Mouse (Mus musculus) neutrophil, adult 5-6 weeks (primary cell): ENCODE measurements around the gene Anp32b. TPM values are rescaled to one million over a fixed set of nuclear protein-coding genes. Genes with fewer than 3 reads are reported as not detected.
A peak's percentile ranks its signal among the peaks of the same experiment; 100 is the strongest.

ENCODE experiments used
- ATAC-seq: fragments of 151-379, 151-347 bp; 2 replicates; pipeline ENCODE4 v1.8.0; 2017; ENCODE audit warnings: mild to moderate bottlenecking, moderate TSS enrichment; ENCODE audit not compliant: insufficient number of reproducible peaks, poor library complexity, low FRiP score, severe bottlenecking; ENCODE audit errors: extremely low read depth
- total RNA-seq: library from RNA; stranded (forward); fragments of 200-1000 nt; gene quantifications from 2 replicates; pipeline ENCODE4 v1.2.3, GENCODE M21; 2017

Anp32b gene
- total RNA-seq, 1 experiment from 2014 or later, result 43.2 TPM

DNA sequence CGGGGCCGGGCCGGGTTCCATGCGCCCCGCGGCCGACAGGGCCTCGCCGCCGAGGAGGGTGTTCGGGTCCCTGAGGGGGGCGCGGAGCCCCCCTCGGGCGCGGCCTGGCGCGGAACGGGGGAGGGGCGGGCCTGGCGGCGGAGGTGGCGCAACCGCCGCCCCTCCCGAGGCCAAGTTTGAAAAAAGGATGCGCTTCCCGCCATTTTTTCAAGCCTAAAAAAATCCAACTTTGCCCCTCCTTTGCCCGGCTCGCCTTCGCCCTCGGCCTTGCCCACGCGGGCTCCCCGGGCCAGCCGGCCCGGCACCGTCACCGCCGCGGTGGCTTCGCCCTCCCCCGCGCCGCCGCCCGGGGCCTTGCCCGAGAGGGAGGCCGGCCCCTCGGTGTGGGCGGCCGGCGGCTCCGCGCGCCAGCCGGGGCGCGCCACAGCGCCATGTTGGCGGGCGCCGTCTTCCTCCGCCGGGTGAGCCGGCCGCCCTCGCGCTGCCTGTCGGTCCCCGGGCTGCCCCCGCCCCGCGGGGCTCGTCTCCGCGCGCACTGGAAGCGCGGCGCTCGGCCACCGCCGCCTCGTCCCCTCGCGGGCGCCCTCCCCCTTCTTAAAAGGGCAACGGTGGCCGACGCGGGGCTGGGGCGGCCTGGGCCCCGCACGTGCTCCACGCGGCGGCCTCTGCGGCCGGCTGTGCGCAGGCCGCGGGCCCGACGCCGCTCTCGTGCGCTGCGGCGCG is 1.2 kb downstream of the Anp32b start:
- no peak for ATAC-seq

DNA sequence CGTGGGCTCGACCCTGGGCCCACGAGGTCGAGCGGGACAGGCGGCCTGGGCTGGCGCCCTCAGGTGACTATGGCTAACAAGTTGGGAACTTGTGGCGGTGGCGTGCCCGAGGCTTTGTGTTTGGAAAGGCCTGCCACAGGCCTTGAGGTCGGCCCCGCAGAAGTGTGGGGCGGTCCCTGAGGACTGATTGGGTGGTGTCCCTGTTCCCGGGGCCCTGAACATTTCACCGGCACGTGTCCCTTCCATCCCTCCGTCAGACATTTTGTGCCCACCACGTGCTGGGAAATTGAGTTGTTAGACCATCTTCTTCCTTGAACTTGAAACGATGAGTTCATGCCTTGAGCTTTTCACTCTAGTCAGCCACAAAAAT is 1.8 kb downstream of the Anp32b start:
- no peak for ATAC-seq

DNA sequence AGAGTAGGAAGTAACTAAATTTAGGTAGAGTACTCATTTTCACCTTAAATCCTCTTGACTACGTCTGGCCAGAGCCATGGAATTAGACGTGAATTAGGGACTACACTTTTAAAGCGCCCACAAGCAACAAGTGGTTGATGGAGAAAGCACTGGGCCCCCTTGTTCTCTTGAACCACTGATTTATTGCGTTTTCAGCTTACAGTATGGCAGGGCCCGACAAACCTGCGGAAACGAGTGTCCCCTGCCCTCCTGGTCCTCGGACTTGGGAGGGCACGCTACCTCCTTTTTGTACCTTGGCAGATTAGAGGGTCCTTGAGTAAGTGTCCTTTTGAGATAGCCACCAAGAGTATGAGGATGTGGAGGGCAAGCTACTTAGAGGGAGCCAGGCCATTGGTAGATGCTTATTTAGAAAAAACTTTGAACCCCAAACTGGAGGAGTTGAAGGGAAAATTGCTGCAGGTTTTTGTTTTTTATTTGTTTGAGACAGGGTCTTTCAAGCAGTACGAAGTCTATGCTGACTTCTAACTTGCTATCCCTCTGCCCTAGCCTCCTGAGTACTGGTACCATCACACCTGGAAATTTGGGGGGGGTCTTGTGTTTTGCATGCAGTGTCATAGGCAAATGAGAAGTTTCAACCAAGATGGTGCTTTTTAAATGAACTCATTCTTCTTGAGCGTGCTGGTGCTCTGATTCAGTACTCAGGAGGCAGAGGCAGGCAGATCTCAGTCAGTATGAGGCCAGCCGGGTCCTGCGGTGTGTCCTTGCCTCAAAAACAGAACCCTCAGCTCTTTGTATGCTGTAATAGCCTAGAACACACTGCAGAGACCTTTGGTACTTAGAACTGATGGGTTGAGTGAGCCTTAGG is 2.4 kb downstream of the Anp32b start:
- no peak for ATAC-seq

DNA sequence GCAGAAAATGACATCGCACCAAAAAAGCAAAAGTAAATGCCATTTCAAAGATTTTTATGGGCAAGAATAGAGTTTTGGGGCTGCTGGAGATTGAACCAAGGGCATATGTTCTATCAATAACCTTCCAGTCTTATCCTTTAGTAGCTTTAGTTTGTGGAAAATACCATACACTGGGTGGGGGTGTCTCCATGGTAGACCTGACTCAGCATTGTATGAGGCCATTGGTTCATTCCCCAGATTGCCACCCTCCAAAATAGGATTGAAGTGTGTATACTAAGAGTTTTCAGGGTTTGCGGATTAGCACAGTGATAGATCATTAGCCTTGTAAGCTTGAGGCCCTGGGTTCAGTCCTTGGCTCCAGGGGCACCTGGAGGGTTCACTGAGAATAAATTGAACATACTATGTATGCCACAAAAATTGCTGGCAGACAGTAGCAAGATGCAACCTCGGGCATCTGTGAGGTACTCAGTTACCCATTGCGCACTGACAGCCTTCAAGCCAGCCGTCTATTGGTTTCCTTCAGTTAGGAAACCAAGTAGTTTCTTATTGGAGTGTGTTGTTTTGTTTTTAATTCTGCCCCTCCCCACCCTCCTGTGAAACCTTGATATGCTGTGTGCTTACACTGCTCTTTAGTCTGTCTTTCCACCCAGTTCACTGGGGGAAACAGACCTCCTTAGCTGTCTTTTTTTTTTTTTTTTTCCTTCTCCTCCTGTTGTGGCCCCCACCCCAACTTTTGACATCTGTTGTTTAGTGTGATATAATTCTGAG is 3.6 kb downstream of the Anp32b start:
- no peak for ATAC-seq

DNA sequence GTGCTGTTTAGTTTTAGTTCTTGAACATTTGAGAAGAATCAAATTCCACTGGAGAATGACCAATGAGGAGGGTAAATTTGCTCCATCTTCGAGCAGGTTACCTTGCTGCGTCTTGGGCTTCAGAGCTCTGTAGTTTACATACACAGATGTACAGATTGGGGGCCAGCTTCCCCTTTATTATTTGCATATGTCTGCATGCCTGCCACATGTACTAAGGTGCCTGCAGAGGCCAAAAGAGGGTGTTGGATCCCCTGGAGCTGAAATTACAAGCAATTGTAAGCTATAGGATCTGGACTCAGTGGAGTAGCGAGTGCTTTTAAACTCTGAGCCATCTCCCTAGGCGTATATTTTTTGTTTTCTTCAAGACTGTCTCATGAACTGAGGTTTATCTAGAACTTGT is 6.1 kb downstream of the Anp32b start:
- peak; percentile 44; the same call in 1 of the 2 replicates for ATAC-seq

DNA sequence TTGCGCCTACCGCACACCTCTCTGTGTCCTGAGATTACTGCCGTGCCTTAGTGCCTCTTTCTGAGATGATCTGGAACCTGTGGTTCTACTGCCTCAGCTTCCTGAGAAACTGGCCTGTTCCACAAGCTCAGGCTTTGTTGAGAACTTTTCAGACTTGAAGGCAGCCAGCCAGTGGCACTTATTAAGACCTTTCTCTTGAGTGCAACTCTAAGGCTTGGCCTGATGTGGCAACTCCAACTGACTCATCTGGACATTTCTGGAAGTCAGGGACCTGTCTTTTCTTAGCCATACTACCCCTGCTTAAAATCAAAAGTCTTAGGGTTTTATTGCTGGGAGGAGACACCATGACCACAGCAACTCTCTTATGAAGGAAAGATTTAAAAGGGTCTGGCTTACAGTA is 6.5 kb downstream of the Anp32b start:
- no peak for ATAC-seq

DNA sequence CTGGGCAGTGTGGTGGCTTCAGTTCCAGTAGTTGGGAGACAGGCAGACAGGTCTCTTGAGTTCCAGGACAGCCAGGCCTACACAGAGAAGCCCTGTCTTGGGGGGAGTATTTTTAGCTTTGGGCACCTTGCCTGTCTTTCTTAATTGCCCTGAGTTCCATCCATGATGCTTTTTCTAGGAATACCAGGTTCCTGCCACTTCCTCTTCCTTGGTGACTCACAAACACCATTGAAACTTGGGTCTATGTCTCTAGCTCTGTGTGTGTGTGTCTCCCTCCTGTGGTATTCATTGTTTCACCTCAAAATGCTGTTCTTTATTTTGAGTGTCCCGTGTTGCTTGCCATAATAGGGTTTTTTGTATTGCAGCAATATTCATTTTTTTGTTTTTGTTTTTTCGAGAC is 7.7 kb downstream of the Anp32b start:
- no peak for ATAC-seq

DNA sequence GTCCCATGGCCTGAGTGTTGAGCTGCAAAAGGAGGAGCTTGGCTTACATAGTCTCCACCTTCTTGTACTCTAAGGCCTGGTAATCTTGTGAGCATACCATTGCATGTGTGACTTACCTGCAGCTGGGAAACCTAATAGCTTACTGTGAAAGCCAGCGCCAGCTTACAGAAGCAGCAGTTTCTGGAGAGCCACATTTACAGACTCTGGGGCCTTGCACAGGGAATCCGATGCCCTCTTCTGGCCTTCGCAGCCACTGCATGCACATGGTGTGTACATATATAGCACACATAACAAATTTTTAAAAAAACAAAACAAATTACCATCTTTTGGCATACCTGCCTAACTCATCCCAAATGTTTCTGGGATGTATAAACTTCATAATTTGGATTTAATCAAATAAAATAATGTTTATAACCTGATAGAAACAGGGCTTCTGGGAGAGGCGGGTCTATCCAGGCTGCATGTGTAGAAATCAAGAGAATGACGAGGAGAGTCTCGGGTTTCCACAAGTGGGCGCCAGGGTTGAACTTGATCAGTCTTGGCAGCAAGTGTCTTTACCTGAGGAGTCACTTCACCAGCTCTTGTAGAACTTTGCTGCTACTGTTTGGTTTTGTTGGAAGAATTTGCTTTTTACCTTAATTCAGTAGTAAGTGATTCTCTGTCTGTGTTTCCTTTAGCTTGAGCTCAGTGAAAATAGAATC is 12.6 kb downstream of the Anp32b start:
- peak; percentile 54; the same call in 1 of the 2 replicates for ATAC-seq

DNA sequence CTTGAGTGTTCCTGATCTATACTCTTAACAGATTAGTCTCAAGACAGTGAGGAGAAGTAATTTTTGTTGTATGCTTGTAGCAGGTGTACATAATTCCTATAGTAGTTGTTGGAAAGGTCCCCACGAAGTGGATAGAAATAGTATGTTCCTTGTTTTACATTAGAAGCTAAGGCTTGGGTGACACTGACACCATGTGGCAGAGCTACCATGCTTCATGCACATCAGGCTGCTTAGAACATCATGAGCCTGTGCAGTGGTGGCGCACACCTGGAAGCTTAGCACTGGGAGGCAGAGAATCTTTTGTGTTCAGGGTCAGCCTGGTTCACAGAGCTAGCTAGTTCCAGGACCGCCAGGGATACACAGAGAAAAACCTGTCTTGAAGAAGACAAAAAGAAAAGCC is 15.0 kb downstream of the Anp32b start:
- no peak for ATAC-seq

DNA sequence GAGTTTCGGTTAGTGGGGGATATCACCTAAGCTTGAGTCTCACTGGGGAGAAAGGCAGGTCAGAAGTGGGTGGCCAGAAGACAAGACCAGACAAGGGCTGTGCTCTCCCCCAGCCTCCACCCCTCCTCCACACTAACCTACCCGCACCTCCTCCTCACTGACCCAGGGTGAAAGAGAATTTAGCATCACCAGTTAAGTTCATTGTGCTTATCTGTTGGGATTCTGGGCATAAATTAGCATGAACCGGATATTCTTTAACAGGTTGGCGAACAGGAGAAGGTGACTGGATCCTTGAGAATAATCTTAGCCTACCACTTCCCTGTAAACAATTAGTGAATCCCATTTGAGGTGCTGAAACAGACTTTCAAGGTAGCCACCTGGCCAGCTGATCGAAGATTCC is 24.4 kb downstream of the Anp32b start:
- no peak for ATAC-seq

DNA sequence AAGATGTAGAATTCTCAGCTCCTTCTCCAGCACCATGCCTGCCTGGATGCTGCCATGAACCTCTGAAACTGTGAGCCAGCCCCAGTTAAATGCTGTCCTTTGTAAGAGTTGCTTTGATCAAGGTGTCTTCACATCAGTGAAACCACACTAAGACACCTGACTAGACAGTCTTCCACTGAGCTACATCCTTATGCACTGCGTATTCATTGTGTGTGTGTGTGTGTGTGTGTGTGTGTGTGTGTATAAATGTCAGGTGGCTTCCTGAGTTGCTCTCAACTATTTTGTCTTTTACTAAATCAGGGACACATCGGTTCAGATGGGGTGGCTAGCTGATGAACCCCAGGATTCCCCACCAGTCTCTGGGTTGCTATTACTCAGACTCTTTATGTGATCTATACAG is 28.4 kb downstream of the Anp32b start:
- ATAC-seq, result no peak

DNA sequence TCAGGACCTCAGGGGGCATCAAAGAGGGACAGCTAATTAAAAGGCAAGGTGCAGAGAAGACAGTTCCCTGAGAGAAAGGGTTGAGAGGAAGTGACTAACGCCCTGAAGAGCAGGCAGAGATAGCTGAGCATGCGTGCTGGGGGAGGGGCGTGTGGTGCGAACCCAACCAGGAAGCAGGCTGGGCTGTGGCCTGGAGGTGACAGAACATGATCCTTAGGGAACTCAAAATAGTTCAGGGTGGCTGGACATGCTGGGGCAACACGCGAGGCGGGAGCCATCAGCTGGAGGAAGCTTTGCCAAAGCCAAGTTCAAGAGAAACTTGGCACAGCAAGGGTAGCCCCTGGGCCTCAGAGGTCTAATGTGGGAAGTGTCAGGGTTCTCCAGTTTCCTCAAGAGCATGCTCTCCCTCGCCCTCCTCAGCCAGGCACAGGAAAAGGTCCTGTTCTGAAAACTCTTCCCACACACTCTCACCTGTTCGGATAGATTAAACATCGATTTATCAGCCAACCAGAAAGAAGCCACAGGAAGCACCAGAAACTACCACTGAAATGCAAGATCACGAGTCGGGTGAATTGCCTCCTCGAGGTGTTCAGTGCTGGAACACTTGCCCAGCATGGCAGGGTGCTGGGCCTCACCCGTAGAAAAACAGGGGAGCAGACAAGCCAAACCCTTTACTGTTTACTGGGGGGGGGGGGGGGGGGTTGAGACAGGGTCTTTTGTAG is 35.2 kb downstream of the Anp32b start:
- ATAC-seq, result peak; percentile 70

DNA sequence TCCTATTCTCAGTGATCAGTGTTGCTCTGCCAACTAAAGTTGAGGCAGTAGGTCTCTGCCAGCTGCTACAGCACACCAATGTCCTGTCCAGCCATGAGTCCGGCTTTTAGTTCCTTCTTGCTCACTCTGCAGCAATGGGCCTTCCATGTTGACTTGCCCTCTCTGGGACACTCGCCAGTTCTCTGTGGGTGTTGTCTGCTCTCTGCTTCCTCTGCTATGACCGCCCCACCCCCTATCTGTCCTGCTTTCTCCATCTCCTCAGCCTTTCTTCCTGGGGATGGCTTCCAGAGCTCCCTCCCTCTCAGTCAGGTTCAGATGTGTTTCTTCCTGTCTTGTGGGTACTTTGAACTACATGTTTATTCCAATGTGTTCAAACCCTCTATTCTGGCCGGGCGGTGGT is 36.6 kb downstream of the Anp32b start:
- ATAC-seq, result no peak

DNA sequence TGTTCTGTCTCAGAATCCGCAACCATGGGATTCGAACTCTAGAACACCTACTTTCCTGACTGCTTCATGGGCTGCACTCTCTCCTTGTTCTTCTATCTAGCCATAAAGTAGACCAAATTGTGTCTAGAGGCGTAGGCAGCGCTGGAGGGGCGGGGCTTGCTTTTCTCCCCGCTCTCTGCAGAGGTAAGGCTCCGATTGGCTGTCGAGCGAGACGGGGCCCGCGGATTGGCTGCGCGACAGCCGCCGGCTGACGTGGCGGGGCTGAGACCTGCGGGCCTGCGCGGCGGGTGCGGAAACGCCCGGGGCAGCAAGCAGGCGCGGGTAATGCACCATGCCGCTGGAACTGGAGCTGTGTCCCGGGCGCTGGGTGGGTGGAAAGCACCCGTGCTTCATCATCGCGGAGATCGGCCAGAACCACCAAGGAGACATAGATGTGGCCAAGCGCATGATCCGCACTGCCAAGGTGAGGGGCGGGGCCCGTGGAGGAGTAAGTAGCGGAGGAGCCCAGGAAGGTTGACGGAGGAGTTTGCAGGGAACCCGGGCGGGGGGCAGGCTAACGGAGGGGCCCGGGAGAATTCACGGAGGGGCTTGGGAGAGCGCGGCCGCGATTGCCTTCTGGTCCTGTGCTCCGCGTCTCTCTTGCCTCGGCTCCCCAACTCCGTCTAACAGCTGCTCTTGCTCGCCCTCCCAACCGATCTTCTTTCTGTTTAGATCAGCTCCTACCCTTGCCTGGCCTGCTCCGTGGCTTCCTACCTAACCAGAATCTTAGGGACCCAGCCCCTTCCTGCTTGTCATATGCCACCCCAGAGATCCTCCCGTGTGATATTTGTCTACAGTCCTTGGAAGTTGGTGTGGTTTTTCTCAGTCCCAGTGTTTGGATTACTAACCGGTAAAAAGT is 38.6 kb downstream of the Anp32b start, which contains the start of gene Nans:
Gene Nans, plus strand, starts transcription at position 221 of the 898 bp plus-strand sequence.
- ATAC-seq, result peak; percentile 89

DNA sequence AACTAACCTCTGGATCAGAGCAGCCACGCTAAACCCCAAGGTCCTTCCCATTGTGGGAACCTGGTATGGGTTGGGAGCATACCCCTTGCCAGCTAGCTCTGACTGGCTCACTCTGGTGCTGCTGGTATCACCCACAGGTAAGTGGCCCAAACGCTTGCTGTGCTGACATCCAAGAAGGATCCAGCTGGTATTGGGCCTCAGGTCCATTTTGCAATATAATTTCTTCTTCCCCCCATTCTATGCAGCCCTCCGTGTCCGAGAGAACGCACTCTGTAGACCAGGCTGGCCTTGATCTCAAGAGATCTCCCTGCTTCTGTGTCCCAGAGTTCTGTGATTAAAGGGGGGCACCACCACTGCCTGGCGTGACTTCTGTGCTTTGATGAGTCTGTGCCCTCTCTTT is 42.4 kb downstream of the Anp32b start:
- ATAC-seq, result no peak

DNA sequence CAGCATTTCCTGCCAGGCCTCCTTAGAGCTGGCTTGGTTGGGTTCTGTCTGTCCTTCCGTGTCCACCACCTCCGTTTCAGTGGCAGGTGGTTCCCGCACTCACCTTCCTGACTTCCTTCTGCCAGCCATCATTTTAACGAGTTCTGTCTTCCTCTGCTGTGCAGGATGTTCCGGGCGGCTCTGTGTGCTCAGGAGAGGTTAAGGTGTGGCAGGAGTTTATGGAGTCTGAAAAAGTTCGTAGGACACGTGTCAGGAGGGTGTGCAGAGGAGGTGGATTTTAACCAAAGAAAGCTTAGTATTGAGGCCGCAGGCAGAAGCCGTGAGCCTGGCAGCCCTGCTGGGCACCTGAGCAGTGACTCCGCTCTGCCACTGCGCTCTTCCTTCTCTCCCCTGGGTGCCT is 44.8 kb downstream of the Anp32b start:
- ATAC-seq, result no peak

DNA sequence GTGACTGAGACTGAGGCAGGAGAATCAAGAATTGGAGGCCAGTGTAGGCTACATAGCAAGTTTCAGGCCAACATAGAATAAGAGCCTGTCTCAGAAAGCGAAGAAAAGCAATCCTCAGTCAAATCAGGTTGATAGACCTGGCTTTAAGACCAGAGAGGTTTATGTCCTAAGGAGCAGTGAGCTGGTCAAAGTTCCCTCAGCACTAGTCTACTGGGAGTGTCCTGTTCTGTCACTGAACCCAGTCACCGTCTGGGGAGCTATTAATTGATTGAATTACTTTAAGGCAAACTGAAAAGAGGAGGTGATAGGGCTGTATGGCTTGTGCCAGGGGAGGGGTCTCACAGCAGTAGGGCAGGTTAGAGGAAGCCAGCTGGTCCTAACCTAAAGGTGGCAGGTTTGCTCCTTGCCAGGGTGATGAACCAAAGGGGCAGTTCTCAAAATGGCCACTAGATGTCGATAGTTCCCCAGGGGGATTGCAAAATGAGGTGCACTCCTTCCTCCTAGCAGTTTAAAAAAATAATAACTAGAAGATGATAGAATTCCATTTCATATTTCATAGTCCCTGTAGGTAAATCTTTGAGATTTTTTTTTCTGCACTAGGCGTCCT is 46.7 kb downstream of the Anp32b start:
- peak; percentile 75 for ATAC-seq
